Mouse (Mus musculus): ENCODE measurements at regions not wholly inside any gene's neighbourhood (a gene's known extent, or its start where the extent isn't known, plus 50 kb on each side); places are given as distances from the start of the nearest gene placed in this dataset.

GRCm38 (mm10) chr5:26573446-26573845 is 243.6 kb upstream of the Dpp6 start:
- TF ChIP-seq CTCF (IDR thresholded peaks at IDR 0.05; ENCODE audit: extremely low read depth, insufficient read depth, low read length) (no peak), POLR2A (IDR thresholded peaks at IDR 0.05; ENCODE audit: extremely low read depth, insufficient read depth, low read length) (no peak)
